Mouse (Mus musculus) liver, postnatal 0 days (tissue): ENCODE results near the gene Tmem212. TPM values are rescaled to one million over a fixed set of nuclear protein-coding genes. Genes with fewer than 3 reads are reported as not detected.
"Not testable (repeated sequence)": the region's sequence is repeated elsewhere in the genome, so short reads cannot be mapped to it uniquely, and the experiment has no call there.

ENCODE experiments used
- ATAC-seq: fragments of 200-750 bp; cut with Nextera tagmentation; 2 replicates; pipeline ENCODE4 v1.8.0; 2017; ENCODE audit warnings: mild to moderate bottlenecking, moderate library complexity
- DNase-seq: peaks from one replicate; pipeline ENCODE4 v3.0.0-alpha.2; 2016
- H3K27ac ChIP-seq: fragments of 300-500 bp; sonication (generic); 2 replicates; pipeline ENCODE4 v1.5.1; 2014; ENCODE audit warnings: antibody characterized with exemption, moderate library complexity, mild to moderate bottlenecking, low read depth
- H3K27me3 ChIP-seq: fragments of 300-500 bp; sonication (generic); 2 replicates; pipeline ENCODE4 v1.6.1; 2014; ENCODE audit warnings: low read length, control low read depth, mixed read lengths; ENCODE audit not compliant: insufficient read depth
- H3K36me3 ChIP-seq: fragments of 300-500 bp; sonication (generic); replicated peaks from 2 replicates; pipeline ENCODE4 v1.6.1; 2014; ENCODE audit warnings: mild to moderate bottlenecking, control low read depth, low read length, moderate library complexity, mixed read lengths; ENCODE audit not compliant: insufficient read depth
- H3K4me1 ChIP-seq: fragments of 300-500 bp; sonication (generic); 2 replicates; pipeline ENCODE4 v1.6.1; 2014; ENCODE audit warnings: antibody characterized with exemption, mild to moderate bottlenecking, control low read depth; ENCODE audit not compliant: insufficient read depth
- H3K4me2 ChIP-seq: fragments of 300-500 bp; sonication (generic); 2 replicates; pipeline ENCODE4 v1.6.1; 2014; ENCODE audit warnings: low read depth, mild to moderate bottlenecking, low read length, moderate library complexity, mixed read lengths
- H3K4me3 ChIP-seq: fragments of 300-500 bp; sonication (generic); 2 replicates; pipeline ENCODE4 v1.5.1; 2014; ENCODE audit warnings: low read depth, low read length
- H3K9ac ChIP-seq: fragments of 300-500 bp; sonication (generic); replicated peaks from 2 replicates; pipeline ENCODE4 v1.6.1; 2014; ENCODE audit warnings: mild to moderate bottlenecking, moderate library complexity
- H3K9me3 ChIP-seq: fragments of 300-500 bp; sonication (generic); 2 replicates; pipeline ENCODE4 v1.6.1; 2016; ENCODE audit warnings: mild to moderate bottlenecking, control low read depth, low read length, mixed read lengths
- CTCF ChIP-seq: sonication (generic); IDR thresholded peaks from 2 replicates; pipeline ENCODE4 v1.5.1; 2016; ENCODE audit warnings: antibody characterized with exemption, low read depth
- EP300 ChIP-seq: IDR thresholded peaks from 2 replicates; pipeline ENCODE4 v1.6.1; 2016; ENCODE audit warnings: antibody characterized with exemption, low read depth, mild to moderate bottlenecking
- WGBS: fragments of 180-500 bp; shearing (Covaris S2); extraction: QIAGEN DNeasy Blood & Tissue Kit; methylation state at CpG from one replicate; pipeline ENCODE4 v1.1.7; 2014; ENCODE audit not compliant: insufficient replicate concordance; 5-methylcytosine and 5-hydroxymethylcytosine counted together
- polyA plus RNA-seq: library from polyadenylated mRNA; unstranded; fragments of >200 nt; fragmentation: Nextera tagmentation; extraction: Ambion mirVana; gene quantifications from 2 replicates; pipeline ENCODE4 v1.2.1, GENCODE M21; 2015

Gene Tmem212
- 0.21 and 0.26 TPM in 2 replicates for polyA plus RNA-seq

DNA sequence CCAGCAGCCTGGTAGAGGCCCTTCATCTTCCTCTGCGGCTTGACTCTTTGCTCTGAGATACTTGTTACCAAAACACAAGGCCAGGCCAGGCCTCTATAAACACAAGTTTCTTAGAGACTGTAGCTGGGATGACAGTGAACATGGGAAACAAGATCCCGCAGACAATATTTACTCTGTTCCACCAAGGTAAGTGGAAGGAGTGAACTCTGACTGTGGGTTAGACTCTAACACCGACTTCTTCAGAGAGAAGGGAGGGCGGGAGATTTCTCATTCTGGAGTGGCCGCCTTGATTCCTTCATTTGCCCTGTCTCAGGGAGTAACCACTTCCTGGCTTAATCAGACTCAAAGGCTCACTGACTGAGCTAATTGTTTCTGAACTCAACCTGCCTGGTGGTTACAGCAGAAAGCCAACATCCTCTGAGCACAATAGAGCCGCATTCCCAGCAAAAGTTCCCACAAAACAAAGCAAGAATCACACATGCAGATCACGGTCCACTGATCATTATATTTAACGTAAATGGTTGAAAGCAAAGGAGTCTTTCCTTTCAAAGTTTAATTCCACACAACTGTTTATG, at the start of gene Tmem212:
Gene Tmem212, minus strand, starts transcription at position 51 of the 575 bp plus-strand sequence.
- no peaks in the 10 kb centered on the region for H3K9me3 ChIP-seq
- no peak within 1 kb of the TSS for H3K9ac ChIP-seq
- ATAC-seq, result no peak
- no peak within 1 kb of the TSS for H3K27ac ChIP-seq
- no peaks in the 10 kb centered on the region for H3K36me3 ChIP-seq
- no peak within 1 kb of the TSS for H3K4me3 ChIP-seq
- no peaks in the 10 kb centered on the region for H3K27me3 ChIP-seq
- no peak for DNase-seq
- no peak for TF ChIP-seq EP300
- no peak for TF ChIP-seq CTCF
- H3K4me1 ChIP-seq, result peaks cover 16% of the 10 kb centered on the region
- H3K4me2 ChIP-seq, result no peak within 1 kb of the TSS
- WGBS, result 59% methylated on average over 8 of the region's 8 CpGs

DNA sequence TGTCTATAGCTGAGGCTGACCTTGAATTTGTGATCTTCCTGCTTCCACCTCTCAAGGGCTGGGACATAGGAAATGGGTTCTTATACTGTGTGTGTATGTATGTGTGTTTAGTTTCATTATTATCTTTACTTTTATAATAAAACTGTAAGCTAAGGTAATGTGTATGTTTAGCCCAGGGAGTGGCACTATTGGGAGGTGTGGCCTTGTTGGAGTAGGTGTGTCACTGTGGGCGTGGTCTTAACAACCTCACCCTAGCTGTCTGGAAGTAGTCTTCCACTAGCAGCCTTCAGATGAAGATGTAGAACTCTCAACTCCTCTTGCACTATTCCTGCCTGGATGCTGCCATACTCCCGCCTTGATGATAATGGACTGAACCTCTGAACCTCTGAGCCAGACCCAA, 49.2 kb upstream of the Tmem212 start:
- H3K4me2 ChIP-seq, H3K36me3 ChIP-seq, H3K9me3 ChIP-seq, H3K4me1 ChIP-seq, ATAC-seq, H3K27ac ChIP-seq, H3K4me3 ChIP-seq, H3K9ac ChIP-seq, DNase-seq, H3K27me3 ChIP-seq: not testable (repeated sequence)
- WGBS, result 69% methylated on average over 2 of the region's 2 CpGs

DNA sequence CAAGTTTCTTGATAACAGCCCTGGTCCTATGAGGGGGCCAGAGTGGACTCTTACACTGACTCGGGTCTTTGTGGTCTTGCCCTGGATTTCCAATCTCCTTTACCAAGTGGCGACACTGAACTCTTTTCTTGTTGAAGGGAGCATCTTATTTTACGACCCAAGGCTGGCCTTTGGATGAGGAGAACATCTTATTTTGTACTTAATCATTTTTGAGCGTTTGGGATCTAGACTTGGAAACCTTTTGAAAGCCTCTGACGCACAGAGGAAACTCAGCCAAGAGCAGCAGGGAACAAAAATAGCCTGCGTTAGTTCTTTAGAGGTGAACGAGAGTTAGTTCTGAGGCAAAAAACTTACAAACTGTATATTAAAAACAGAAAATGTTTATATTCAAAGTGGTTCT, 46.8 kb upstream of the Tmem212 start:
- ATAC-seq (no peak), DNase-seq (no peak)
- no peaks in the 10 kb centered on the region for H3K9me3 ChIP-seq
- peaks cover 18% of the 10 kb centered on the region; the same call in 1 of the 2 replicates for H3K4me1 ChIP-seq
- no peaks in the 10 kb centered on the region for H3K27me3 ChIP-seq
- H3K27ac ChIP-seq, result no peak overlapping the region
- no peak overlapping the region for H3K4me3 ChIP-seq
- H3K36me3 ChIP-seq, result no peaks in the 10 kb centered on the region
- TF ChIP-seq CTCF (no peak), EP300 (no peak)
- H3K4me2 ChIP-seq, result no peak overlapping the region
- WGBS, result 73% methylated on average over 7 of the region's 7 CpGs
- H3K9ac ChIP-seq, result no peak overlapping the region

DNA sequence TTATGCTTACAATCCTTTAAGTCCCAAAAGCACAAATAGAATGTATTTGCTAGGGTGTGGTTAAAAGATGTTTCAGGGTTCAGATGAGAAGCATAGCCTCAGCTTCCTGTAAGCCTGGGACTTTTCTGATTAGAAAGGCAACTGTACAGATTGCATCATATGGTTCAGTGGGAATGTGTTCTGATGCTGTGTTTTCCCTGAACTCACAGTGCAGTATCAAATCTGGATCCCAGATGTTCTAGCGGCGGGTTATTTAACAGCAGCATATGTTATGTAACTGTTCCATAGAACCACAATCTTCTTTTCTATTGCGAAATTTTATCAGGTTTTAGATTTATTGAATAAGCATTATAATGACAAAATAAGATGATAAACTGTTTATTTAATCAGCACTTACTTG, 45.5 kb upstream of the Tmem212 start:
- ATAC-seq (no peak), DNase-seq (no peak)
- H3K4me2 ChIP-seq, result no peak overlapping the region
- H3K9ac ChIP-seq, result no peak overlapping the region
- H3K4me3 ChIP-seq, result no peak overlapping the region
- H3K27me3 ChIP-seq, result no peaks in the 10 kb centered on the region
- H3K9me3 ChIP-seq, result no peaks in the 10 kb centered on the region
- WGBS, result 56% methylated on average over 3 of the region's 3 CpGs
- no peaks in the 10 kb centered on the region for H3K36me3 ChIP-seq
- no peak for TF ChIP-seq EP300
- no peak for TF ChIP-seq CTCF
- peaks cover 25% of the 10 kb centered on the region for H3K4me1 ChIP-seq
- H3K27ac ChIP-seq, result peak overlapping the region; percentile 64

DNA sequence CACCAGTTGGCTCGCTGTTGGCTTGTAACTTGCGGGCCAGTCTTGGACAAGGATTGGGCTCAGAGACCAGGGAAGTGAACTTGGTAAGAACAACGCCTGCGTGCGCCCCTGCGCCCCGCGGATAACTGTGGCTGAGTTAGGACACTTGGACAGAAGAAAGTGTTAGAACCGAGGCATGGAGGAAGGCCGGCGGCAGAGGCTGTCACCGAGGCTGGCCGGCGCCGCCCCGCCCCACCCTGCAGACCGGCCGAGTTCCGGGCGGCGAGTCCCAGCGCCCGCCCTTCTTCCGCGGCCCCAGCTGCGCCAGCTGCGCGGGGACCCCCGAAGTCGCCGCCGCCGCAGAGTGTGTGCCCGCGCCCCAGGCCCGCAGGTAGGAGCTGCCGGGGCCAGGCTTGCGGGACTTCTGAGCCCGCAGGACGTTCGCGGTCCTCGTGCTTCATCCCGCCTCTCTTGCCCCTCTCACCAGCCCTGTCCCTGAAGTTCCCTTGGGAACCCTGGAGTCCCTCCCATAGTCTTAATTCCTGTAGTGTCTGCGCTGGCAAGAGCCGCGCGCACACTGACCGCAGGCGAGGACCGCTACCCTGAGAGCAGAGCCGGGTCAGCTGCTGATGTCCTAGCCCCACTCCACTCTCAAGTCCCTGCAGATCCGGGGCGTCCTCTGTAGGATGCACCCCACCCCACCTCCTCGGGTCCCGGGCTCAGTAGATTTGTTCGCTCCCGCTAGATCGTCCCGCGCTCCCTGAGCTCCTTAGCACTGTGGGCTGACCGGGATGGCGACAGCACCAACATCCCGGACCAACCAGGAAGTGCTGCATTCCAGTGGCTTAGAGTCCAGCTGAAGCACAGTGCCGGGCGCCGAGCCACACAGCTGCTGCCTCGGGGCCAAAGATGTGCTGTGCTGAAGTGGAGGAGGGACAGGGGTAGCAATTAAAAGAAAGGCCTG, 42.5 kb upstream of the Tmem212 start, which contains the start of gene Pld1:
Gene Pld1, plus strand, starts transcription at position 315 of the 943 bp plus-strand sequence.
- no peaks in the 10 kb centered on the region for H3K9me3 ChIP-seq
- H3K27ac ChIP-seq, result peak within 1 kb of the TSS; percentile 87
- peaks cover 25% of the 10 kb centered on the region for H3K4me1 ChIP-seq
- peak; percentile 64 for DNase-seq
- TF ChIP-seq EP300, result no peak
- peak; percentile 76 for ATAC-seq
- H3K9ac ChIP-seq, result peak within 1 kb of the TSS; percentile 82
- 1% methylated on average over 61 of the region's 68 CpGs for WGBS
- H3K36me3 ChIP-seq, result no peaks in the 10 kb centered on the region
- H3K4me2 ChIP-seq, result peak within 1 kb of the TSS; percentile 82
- H3K4me3 ChIP-seq, result peak within 1 kb of the TSS; percentile 62
- no peaks in the 10 kb centered on the region for H3K27me3 ChIP-seq
